Mouse (Mus musculus) limb, embryonic 10.5 days (tissue): ENCODE results near the gene Nkain2. TPM values are rescaled to one million over a fixed set of nuclear protein-coding genes. Genes with fewer than 3 reads are reported as not detected.

Experiments used
- DNase-seq: peaks from one replicate; pipeline ENCODE4 v3.0.0-alpha.2; 2017; ENCODE audit warnings: low spot score
- H3K27ac ChIP-seq: fragments of 300-500 bp; sonication (generic); 2 replicates; pipeline ENCODE4 v1.5.1; 2016; ENCODE audit warnings: mild to moderate bottlenecking
- H3K27me3 ChIP-seq: fragments of 300-500 bp; sonication (generic); 2 replicates; pipeline ENCODE4 v1.6.1; 2016; ENCODE audit warnings: low read depth, mild to moderate bottlenecking; ENCODE audit not compliant: poor library complexity, severe bottlenecking
- H3K36me3 ChIP-seq: fragments of 300-500 bp; sonication (generic); 2 replicates; pipeline ENCODE4 v1.6.1; 2016; ENCODE audit warnings: mild to moderate bottlenecking, moderate library complexity
- H3K4me1 ChIP-seq: fragments of 300-500 bp; sonication (generic); 2 replicates; pipeline ENCODE4 v1.6.1; 2016
- H3K4me3 ChIP-seq: fragments of 300-500 bp; sonication (generic); 2 replicates; pipeline ENCODE4 v1.5.1; 2016; ENCODE audit warnings: mild to moderate bottlenecking, moderate library complexity
- H3K9me3 ChIP-seq: fragments of 300-500 bp; sonication (generic); replicated peaks from 2 replicates; pipeline ENCODE4 v1.6.1; 2016; ENCODE audit warnings: mild to moderate bottlenecking
- WGBS: fragments of 180-500 bp; shearing (Covaris S2); methylation state at CpG from one replicate; pipeline ENCODE4 v1.1.7; 2016; 5-methylcytosine and 5-hydroxymethylcytosine counted together
- polyA plus RNA-seq: library from polyadenylated mRNA; unstranded; fragments of >200 nt; fragmentation: Nextera tagmentation; extraction: Ambion mirVana; gene quantifications from 2 replicates; pipeline ENCODE4 v1.2.1, GENCODE M21; 2016

Nkain2 gene
- polyA plus RNA-seq, 1 experiment from 2014 or later = 0.18 TPM

GRCm38 (mm10) chr10:32243266-32243882 lies 646.9 kb downstream of the Nkain2 start:
- Histone ChIP-seq H3K9me3 (no peaks in the 10 kb centered on the region), H3K36me3 (no peaks in the 10 kb centered on the region), H3K27ac (no peak overlapping the region), H3K4me3 (no peak overlapping the region), H3K4me1 (no peaks in the 10 kb centered on the region), H3K27me3 (no peaks in the 10 kb centered on the region)
- 83% methylated on average over 4 of the region's 4 CpGs for WGBS
- no peak for DNase-seq

DNA sequence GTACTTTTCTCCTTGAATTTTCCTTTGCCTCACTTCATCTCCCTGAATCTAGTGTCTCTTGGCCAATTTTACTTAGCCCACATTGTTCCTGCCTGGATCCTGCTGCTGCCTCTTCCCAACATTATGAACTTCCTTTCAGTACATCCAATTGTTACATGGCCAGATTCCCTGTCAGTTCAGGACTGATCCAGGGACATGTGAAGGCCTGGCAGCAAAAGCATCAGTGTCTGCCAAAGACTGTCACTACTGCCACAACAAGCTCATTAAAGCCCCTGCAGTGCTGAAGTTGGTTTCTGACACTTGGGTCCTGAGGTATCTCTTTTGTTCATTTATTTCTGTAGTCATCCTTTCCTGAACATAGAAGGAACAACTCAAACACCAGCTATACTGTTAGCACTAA lies 649.1 kb downstream of the Nkain2 start:
- H3K36me3 ChIP-seq = no peaks in the 10 kb centered on the region

DNA sequence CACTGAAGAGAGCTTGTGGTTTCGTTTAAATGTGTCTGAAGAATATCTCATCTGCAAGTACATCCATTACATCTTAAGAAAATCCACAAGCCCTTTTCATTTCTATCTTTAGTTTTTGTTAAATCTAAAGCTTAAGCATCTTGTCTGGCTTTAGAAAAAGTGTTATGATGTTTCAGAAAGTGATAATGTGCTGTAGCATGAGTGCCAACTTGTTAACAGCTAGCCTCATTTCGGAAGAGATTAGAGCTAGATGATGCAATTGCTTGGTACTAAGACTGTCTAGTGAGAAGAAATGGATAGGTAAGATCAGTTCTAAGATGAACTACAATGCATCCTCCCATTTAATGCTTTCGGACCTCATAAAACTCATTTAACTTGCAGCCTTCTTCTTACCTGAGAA lies 707.3 kb downstream of the Nkain2 start:
- 87% methylated on average over 3 of the region's 3 CpGs for WGBS
- Histone ChIP-seq H3K27ac (no peak overlapping the region), H3K9me3 (no peaks in the 10 kb centered on the region), H3K27me3 (no peaks in the 10 kb centered on the region), H3K36me3 (no peaks in the 10 kb centered on the region), H3K4me3 (no peak overlapping the region), H3K4me1 (no peaks in the 10 kb centered on the region)
- no peak for DNase-seq

More for the DNA sequence above, 649.1 kb downstream of the Nkain2 start:
- Histone ChIP-seq H3K9me3 (no peaks in the 10 kb centered on the region), H3K27me3 (no peaks in the 10 kb centered on the region), H3K4me1 (no peaks in the 10 kb centered on the region), H3K27ac (no peak overlapping the region), H3K4me3 (no peak overlapping the region)
- DNase-seq = no peak

DNA sequence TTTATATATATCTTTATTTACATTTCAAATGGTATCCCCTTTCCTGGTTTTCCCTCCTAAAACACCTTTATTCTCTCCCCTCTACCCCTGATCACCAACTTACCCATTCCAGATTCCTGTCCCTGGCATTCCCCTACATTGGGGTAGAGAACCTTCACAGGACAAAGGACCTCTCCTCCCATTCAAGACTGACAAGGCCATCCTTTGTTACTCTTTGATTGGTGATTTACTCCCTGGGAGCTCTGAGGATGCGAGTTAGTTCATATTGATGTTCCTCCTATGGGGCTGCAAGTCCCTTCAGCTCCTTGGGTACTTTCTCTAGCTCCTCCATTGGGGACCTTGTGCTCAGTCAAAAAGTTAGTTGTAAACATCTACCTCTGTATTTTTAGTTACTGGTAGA lies 798.9 kb downstream of the Nkain2 start:
- WGBS = 82% methylated on average over 1 of the region's 1 CpGs
- no peaks in the 10 kb centered on the region for H3K4me1 ChIP-seq
- H3K27ac ChIP-seq = no peak overlapping the region
- no peak for DNase-seq
- H3K27me3 ChIP-seq = no peaks in the 10 kb centered on the region
- H3K9me3 ChIP-seq = no peaks in the 10 kb centered on the region
- H3K36me3 ChIP-seq = no peaks in the 10 kb centered on the region
- no peak overlapping the region for H3K4me3 ChIP-seq

DNA sequence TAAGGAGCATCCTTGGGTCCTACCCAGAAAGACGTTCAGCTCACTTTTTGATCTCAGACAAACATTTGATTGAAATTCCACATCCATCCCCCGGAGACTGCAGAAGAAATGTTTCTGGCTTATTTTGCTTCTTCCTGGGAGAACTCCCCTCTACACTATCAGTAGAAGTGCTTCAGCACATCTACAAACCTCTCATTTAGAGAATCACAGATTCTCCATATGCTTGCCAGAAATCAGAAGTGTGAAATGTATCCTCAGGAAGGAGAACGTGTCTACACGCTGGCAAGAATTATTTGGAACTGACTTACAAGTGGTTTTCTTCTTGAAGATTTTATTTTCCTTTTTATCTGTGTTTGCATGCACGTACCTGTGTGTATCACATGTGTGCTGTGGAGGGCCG lies 829.9 kb downstream of the Nkain2 start:
- no peak for DNase-seq
- Histone ChIP-seq H3K27ac (no peak overlapping the region), H3K4me3 (no peak overlapping the region), H3K36me3 (no peaks in the 10 kb centered on the region), H3K9me3 (no peaks in the 10 kb centered on the region), H3K27me3 (no peaks in the 10 kb centered on the region), H3K4me1 (no peaks in the 10 kb centered on the region)
- 92% methylated on average over 6 of the region's 6 CpGs for WGBS

DNA sequence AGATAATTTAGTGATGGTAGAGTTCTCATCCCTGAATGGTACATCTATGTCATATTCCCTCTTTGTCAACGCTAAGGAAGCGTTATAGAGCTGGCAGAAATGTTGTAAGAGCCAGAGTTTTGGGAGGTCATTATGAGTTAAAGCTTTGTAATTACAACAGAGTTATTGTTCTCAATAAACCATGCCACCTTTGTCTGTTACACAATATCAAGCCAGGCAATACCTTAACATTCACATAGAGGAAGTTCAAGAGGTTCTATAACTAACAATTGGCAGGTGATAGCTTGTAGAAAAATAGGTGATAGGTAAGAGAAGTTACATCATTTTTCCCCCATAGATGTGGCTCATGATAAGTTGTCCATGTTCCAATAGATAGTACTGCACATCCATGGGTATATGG lies 832.0 kb downstream of the Nkain2 start:
- H3K4me1 ChIP-seq = no peaks in the 10 kb centered on the region
- DNase-seq = no peak
- no peaks in the 10 kb centered on the region for H3K9me3 ChIP-seq
- no peaks in the 10 kb centered on the region for H3K36me3 ChIP-seq
- WGBS = 91% methylated on average over 2 of the region's 2 CpGs
- H3K27ac ChIP-seq = no peak overlapping the region
- H3K27me3 ChIP-seq = no peaks in the 10 kb centered on the region
- no peak overlapping the region for H3K4me3 ChIP-seq

DNA sequence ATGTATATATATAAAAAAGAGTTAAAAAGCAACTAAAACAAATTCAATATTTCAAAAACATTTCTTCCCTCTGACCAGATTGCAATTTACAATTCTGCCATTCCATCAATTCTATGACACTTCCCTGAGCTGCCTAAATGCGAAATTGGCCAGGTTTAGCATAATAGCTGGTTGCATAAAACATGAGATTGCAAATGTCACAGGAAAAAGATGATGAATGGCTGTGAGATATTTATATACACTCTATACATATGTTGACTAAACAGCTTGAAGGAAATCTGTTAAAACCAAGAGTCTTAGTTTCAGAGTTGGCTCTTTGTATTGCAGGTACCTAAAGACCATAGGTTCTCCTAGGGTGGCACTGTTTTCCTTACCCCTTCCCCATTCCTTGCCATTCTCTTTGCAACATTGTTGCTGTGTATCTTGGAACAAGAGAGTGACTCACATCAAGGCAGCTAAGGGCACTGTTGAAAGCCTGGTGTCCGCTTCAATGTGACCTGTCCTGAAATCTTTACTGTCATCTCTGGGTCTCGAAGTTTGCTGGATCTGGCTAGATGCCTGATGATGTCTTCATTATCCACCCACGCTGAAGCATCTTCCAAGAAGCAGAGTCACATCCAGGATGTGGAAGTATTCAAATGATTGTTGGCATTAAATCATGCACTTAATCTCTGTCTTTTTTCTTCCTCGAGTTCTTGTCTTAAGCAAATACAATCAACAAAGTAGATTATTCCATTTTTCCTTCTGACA lies 837.5 kb downstream of the Nkain2 start:
- Histone ChIP-seq H3K4me3 (no peak overlapping the region), H3K36me3 (no peaks in the 10 kb centered on the region), H3K27me3 (no peaks in the 10 kb centered on the region), H3K4me1 (no peaks in the 10 kb centered on the region), H3K27ac (no peak overlapping the region), H3K9me3 (no peaks in the 10 kb centered on the region)
- no peak for DNase-seq
- WGBS = 89% methylated on average over 5 of the region's 5 CpGs

DNA sequence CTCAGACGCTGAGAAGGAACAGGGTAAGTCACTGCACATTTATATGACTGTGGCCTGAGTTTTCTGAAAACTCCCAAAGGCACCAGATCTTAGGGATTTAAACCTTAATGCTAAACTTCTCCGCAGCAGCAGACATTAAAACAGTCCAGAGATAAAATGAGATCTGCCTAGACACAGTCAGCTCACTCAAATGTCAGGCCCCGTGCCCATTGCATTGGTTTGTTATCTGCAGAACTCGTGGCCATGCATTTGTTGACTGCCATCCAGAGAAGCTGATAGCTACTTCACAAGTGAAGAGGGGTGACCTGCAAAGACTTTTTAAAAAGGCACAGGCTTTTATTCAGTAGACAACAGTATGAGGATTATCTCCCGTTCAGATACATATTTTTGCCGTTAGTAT lies 838.2 kb downstream of the Nkain2 start:
- Histone ChIP-seq H3K36me3 (no peaks in the 10 kb centered on the region), H3K27me3 (no peaks in the 10 kb centered on the region), H3K4me3 (no peak overlapping the region), H3K4me1 (no peaks in the 10 kb centered on the region), H3K27ac (no peak overlapping the region), H3K9me3 (no peaks in the 10 kb centered on the region)
- DNase-seq = no peak
- WGBS = 89% methylated on average over 6 of the region's 6 CpGs

DNA sequence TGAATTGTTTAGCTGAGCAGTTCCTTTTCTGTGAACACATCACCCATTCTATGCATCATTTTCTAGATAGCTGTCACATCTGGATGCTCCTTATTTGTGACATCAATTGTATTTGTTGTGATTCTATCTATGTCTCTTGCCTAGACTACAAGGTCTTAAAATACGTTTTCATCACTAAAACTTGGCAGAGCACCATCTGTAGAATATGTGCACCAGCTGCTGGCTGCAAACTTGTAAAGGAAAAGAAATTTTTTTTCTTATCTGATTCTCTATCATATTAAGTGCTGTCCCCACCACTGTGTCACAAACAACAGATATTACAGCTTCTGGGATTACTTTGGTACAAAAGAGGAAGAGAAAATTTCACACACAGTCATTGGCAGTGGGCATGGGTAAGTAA lies 860.3 kb downstream of the Nkain2 start:
- Histone ChIP-seq H3K36me3 (no peaks in the 10 kb centered on the region), H3K9me3 (no peaks in the 10 kb centered on the region), H3K4me1 (no peaks in the 10 kb centered on the region), H3K27me3 (no peaks in the 10 kb centered on the region), H3K4me3 (no peak overlapping the region), H3K27ac (no peak overlapping the region)
- no peak for DNase-seq
- WGBS = 65% methylated on average over 1 of the region's 1 CpGs

DNA sequence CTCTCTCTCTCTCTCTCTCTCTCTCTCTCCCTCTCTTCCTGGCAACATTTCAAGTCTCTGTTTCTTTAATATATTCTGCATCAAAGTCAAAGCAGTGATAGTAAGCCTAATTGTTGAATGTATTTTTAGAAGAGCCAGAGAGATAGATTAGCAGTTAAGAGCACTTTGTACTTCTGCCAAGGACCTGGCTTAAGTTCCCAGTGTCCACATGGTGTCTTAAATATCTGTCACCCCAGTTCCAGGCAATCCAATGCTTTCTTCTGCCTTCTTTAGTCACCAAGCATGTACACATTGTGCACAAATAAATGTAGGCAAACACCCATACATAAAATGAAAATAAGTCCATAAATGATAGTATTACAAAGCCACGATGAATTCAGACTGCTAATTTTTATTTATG lies 871.9 kb downstream of the Nkain2 start:
- H3K4me1 ChIP-seq = no peaks in the 10 kb centered on the region
- H3K9me3 ChIP-seq = no peaks in the 10 kb centered on the region
- DNase-seq = no peak
- no peaks in the 10 kb centered on the region for H3K36me3 ChIP-seq
- WGBS = 82% methylated on average over 1 of the region's 1 CpGs
- H3K27ac ChIP-seq = no peak overlapping the region
- no peak overlapping the region for H3K4me3 ChIP-seq
- H3K27me3 ChIP-seq = no peaks in the 10 kb centered on the region

GRCm38 (mm10) chr10:32001216-32001753 lies 889.0 kb downstream of the Nkain2 start:
- Histone ChIP-seq H3K9me3 (no peaks in the 10 kb centered on the region), H3K27me3 (no peaks in the 10 kb centered on the region), H3K27ac (no peak overlapping the region), H3K36me3 (no peaks in the 10 kb centered on the region), H3K4me3 (no peak overlapping the region), H3K4me1 (no peaks in the 10 kb centered on the region)
- no peak for DNase-seq
- 92% methylated on average over 1 of the region's 1 CpGs for WGBS

- H3K4me3 ChIP-seq = no peak overlapping the region
- H3K9me3 ChIP-seq = no peaks in the 10 kb centered on the region
- no peak overlapping the region for H3K27ac ChIP-seq
- 75% methylated on average over 1 of the region's 1 CpGs for WGBS
- H3K27me3 ChIP-seq = no peaks in the 10 kb centered on the region
- DNase-seq = no peak
- H3K4me1 ChIP-seq = no peaks in the 10 kb centered on the region
- H3K36me3 ChIP-seq = no peaks in the 10 kb centered on the region
Measured at GRCm38 (mm10) chr10:31993205-31993604, 897.1 kb downstream of the Nkain2 start.

DNA sequence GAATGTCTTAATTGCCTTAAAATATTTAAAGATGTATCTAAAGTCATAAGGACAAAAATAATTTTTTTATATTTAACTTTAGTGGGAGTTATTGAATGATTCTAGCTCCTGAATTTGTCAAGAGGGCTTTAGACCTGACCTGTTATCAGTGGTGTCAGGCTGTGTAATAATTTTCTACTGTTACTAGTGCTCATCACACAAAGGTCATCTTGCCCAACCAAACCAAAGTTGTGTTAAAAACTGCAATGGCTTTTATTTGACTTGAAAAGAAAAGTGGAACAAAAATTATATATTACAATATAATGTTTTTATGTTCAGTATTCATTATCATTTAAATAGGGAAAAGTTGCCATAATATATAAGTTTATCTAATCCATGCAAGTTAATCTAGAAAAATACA lies 911.9 kb downstream of the Nkain2 start:
- no peak overlapping the region for H3K4me3 ChIP-seq
- no peaks in the 10 kb centered on the region for H3K36me3 ChIP-seq
- H3K4me1 ChIP-seq = no peaks in the 10 kb centered on the region
- no peaks in the 10 kb centered on the region for H3K27me3 ChIP-seq
- H3K27ac ChIP-seq = no peak overlapping the region
- H3K9me3 ChIP-seq = no peaks in the 10 kb centered on the region
- DNase-seq = no peak
